Mouse (Mus musculus): Measurements from ENCODE around the gene Eogt. TPM values are rescaled to one million over a fixed set of nuclear protein-coding genes. Genes with fewer than 3 reads are reported as not detected.

Gene Eogt
- polyA plus RNA-seq, 1 experiment: 4.5 TPM

DNA sequence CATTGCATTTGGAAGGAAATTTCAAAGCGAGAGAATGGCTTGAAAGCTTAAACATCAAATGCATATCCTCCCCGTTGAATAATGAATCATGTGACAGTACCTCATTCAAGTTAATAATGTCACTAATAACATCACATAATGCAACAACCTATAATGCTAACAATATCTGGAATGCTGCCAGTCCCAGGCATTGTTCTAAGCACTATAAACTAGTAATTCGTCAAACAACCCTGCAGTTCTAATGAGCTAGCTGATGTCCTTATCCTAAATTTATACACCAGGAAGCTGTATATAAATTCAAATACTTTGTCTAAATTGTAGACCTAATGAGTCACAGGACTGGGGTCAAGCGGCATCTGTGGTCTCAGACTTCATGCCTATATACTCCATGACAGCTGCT is 28.1 kb downstream of the Eogt start:
- Histone ChIP-seq H3K27ac (ENCODE audit: control insufficient read depth, insufficient read depth, low read depth, low read length, poor library complexity) (no peak overlapping the region), H3K4me3 (replicated peaks; ENCODE audit: control insufficient read depth, low read depth, low read length) (no peak overlapping the region), H3K4me1 (ENCODE audit: control insufficient read depth, insufficient read depth, low read length) (no peaks in the 10 kb centered on the region)
- TF ChIP-seq CTCF (IDR thresholded peaks at IDR 0.05; ENCODE audit: control insufficient read depth, insufficient read depth, low read length) (no peak), POLR2A (IDR thresholded peaks at IDR 0.05; ENCODE audit: borderline replicate concordance, control insufficient read depth, low read depth, low read length) (no peak)
- WGBS: 85% methylated on average over 4 of the region's 4 CpGs

DNA sequence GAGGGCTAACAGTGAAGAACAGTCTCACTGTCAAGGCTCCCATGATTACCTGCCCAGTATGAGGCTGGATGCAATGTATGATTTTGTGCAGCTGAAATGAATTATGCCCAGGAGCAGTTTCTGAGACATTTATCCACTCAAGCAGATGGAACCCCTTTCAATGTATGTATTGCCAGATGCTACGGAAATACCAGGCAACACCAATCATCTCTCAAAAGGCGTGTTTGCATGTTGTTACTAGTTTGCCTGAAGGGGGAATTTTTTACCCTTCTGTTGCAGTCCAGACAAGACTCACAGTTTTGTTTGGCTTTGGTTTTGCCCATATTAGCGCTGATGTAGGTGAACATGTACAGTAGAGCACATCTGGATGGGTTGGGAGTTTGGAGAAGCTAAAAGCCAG is 30.7 kb downstream of the Eogt start:
- no peak for TF ChIP-seq CTCF (IDR thresholded peaks at IDR 0.05; ENCODE audit: control insufficient read depth, insufficient read depth, low read length)
- Histone ChIP-seq H3K27ac (ENCODE audit: control insufficient read depth, insufficient read depth, low read depth, low read length, poor library complexity) (no peak overlapping the region), H3K4me1 (ENCODE audit: control insufficient read depth, insufficient read depth, low read length) (no peaks in the 10 kb centered on the region), H3K4me3 (replicated peaks; ENCODE audit: control insufficient read depth, low read depth, low read length) (no peak overlapping the region)
- WGBS: 88% methylated on average over 3 of the region's 3 CpGs

- TF ChIP-seq POLR2A (IDR thresholded peaks at IDR 0.05; ENCODE audit: borderline replicate concordance, control insufficient read depth, low read depth, low read length) (no peak), CTCF (IDR thresholded peaks at IDR 0.05; ENCODE audit: control insufficient read depth, insufficient read depth, low read length) (no peak)
- H3K27ac ChIP-seq (ENCODE audit: control insufficient read depth, insufficient read depth, low read depth, low read length, poor library complexity): no peak overlapping the region
- no peak overlapping the region for H3K4me3 ChIP-seq (replicated peaks; ENCODE audit: control insufficient read depth, low read depth, low read length)
- H3K4me1 ChIP-seq (ENCODE audit: control insufficient read depth, insufficient read depth, low read length): no peaks in the 10 kb centered on the region
- WGBS: 68% methylated on average over 5 of the region's 5 CpGs
Measured at GRCm38 (mm10) chr6:97116896-97117295, 32.1 kb downstream of the Eogt start.

DNA sequence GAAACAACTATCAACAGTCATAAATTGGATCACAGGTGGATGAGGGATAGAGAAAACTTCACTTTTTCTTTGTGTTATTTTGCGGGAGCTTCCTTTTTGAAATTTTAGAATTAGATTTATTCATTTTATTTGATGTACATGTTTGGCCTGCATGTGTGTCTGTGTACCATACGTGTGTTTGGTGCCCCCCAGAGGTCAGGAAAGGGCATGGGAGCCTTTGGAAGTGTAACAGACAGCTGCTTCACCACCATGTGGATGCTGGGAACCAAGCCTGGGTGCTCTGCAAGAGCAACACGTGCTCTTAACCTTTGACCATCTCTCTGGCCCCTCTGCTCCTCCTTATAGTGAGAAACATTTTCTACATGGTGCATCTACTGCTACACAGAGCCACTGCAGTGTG is 34.2 kb downstream of the Eogt start:
- Histone ChIP-seq H3K4me1 (ENCODE audit: control insufficient read depth, insufficient read depth, low read length) (no peaks in the 10 kb centered on the region), H3K27ac (ENCODE audit: control insufficient read depth, insufficient read depth, low read depth, low read length, poor library complexity) (no peak overlapping the region), H3K4me3 (replicated peaks; ENCODE audit: control insufficient read depth, low read depth, low read length) (no peak overlapping the region)
- WGBS: 68% methylated on average over 3 of the region's 3 CpGs
- TF ChIP-seq POLR2A (IDR thresholded peaks at IDR 0.05; ENCODE audit: borderline replicate concordance, control insufficient read depth, low read depth, low read length) (no peak), CTCF (IDR thresholded peaks at IDR 0.05; ENCODE audit: control insufficient read depth, insufficient read depth, low read length) (peak; percentile 27; the same call in 1 of the 2 replicates)

DNA sequence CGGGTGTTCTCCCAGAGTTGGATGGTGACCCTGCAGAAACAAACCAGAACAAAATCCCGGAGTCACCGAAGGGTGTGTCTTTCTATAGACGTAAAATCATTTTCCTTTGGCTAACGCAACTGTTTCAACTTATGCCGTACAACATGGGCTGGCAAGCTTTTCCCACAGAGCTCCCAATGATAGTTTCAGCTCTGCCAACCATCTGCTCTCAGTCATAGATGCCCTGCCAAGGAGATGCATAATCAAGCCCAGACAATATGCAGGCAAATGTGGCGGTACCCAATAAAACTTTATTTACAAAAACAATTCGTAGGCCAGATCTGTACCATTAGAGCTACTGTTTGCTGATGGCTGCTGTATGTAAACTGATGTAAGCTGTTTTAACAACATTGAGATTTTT is 36.8 kb downstream of the Eogt start:
- no peaks in the 10 kb centered on the region for H3K4me1 ChIP-seq (ENCODE audit: control insufficient read depth, insufficient read depth, low read length)
- H3K27ac ChIP-seq (ENCODE audit: control insufficient read depth, insufficient read depth, low read depth, low read length, poor library complexity): no peak overlapping the region
- 90% methylated on average over 8 of the region's 8 CpGs for WGBS
- TF ChIP-seq CTCF (IDR thresholded peaks at IDR 0.05; ENCODE audit: control insufficient read depth, insufficient read depth, low read length) (no peak), POLR2A (IDR thresholded peaks at IDR 0.05; ENCODE audit: borderline replicate concordance, control insufficient read depth, low read depth, low read length) (no peak)
- no peak overlapping the region for H3K4me3 ChIP-seq (replicated peaks; ENCODE audit: control insufficient read depth, low read depth, low read length)

DNA sequence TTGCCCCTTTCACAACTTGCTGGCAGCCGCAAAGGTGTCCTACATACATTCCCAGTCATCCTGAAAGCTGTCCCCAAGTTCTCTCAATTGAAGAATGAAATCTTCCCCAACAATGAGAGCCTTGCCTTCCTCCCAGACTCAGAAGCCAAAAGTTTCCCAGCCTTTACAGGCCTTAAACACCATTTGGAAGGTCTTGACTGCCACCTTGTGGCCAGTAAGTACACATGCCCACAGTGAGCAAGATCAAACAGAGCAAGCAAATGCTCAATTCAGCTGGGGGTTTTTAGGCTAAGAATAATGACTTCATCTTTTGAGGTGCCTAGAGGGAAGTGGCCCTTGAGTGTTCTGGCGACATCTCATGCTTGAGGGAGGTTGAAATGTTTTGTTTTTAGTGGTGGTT is 42.2 kb downstream of the Eogt start:
- H3K4me3 ChIP-seq (replicated peaks; ENCODE audit: control insufficient read depth, low read depth, low read length): no peak overlapping the region
- 18% methylated on average over 2 of the region's 2 CpGs for WGBS
- H3K4me1 ChIP-seq (ENCODE audit: control insufficient read depth, insufficient read depth, low read length): no peaks in the 10 kb centered on the region
- TF ChIP-seq CTCF (IDR thresholded peaks at IDR 0.05; ENCODE audit: control insufficient read depth, insufficient read depth, low read length) (peak; percentile 45; the same call in 1 of the 2 replicates), POLR2A (IDR thresholded peaks at IDR 0.05; ENCODE audit: borderline replicate concordance, control insufficient read depth, low read depth, low read length) (no peak)
- no peak overlapping the region for H3K27ac ChIP-seq (ENCODE audit: control insufficient read depth, insufficient read depth, low read depth, low read length, poor library complexity)

DNA sequence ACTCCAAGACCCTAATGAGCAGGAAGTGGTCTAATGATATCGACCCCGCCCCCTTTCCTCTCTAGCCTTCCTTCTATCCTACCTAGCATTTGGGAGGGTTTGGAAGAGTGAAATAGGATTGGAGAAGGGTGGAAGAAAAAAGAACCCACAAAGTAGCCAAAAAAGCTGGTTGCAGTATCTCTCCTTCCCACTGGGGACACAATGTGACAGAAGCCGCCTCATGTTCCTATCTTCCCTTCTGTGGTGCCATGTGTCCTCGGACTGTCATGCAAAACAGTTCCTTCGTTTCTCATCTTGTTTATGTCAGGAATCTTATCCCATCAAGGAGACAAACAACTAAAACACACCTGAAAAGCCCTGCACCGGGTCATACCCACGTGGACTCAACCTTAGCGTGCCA is 42.9 kb downstream of the Eogt start:
- TF ChIP-seq POLR2A (IDR thresholded peaks at IDR 0.05; ENCODE audit: borderline replicate concordance, control insufficient read depth, low read depth, low read length) (no peak), CTCF (IDR thresholded peaks at IDR 0.05; ENCODE audit: control insufficient read depth, insufficient read depth, low read length) (no peak)
- WGBS: 73% methylated on average over 8 of the region's 8 CpGs
- H3K4me1 ChIP-seq (ENCODE audit: control insufficient read depth, insufficient read depth, low read length): no peaks in the 10 kb centered on the region

GRCm38 (mm10) chr6:97104264-97104852 is 44.6 kb downstream of the Eogt start:
- H3K27ac ChIP-seq (ENCODE audit: control insufficient read depth, insufficient read depth, low read depth, low read length, poor library complexity): no peak overlapping the region
- WGBS: 74% methylated on average over 7 of the region's 7 CpGs

More for the DNA sequence above, 42.9 kb downstream of the Eogt start:
- no peak overlapping the region for H3K27ac ChIP-seq (ENCODE audit: control insufficient read depth, insufficient read depth, low read depth, low read length, poor library complexity)
- H3K4me3 ChIP-seq (replicated peaks; ENCODE audit: control insufficient read depth, low read depth, low read length): no peak overlapping the region

More at GRCm38 (mm10) chr6:97104264-97104852, 44.6 kb downstream of the Eogt start:
- no peaks in the 10 kb centered on the region for H3K4me1 ChIP-seq (ENCODE audit: control insufficient read depth, insufficient read depth, low read length)
- no peak overlapping the region for H3K4me3 ChIP-seq (replicated peaks; ENCODE audit: control insufficient read depth, low read depth, low read length)
- TF ChIP-seq CTCF (IDR thresholded peaks at IDR 0.05; ENCODE audit: control insufficient read depth, insufficient read depth, low read length) (peak; percentile 37; the same call in 1 of the 2 replicates), POLR2A (IDR thresholded peaks at IDR 0.05; ENCODE audit: borderline replicate concordance, control insufficient read depth, low read depth, low read length) (no peak)

Measured in bone marrow, adult 2 months (tissue).